ENCODE assay signal across 8 mouse cellular contexts in genomic region chr14:101510540-101511313, GRCm38 (mm10).
DNase-seq lines count a peak whose midpoint lies in the region; ATAC-seq and TF ChIP-seq lines count a peak whose summit lies in the region.

No protein-coding gene starts in this region.

- ATAC-seq in kidney, embryonic 14.5 days (ENCODE audit: low FRiP score, low TSS enrichment): no peak
- peak; percentile 95 for ATAC-seq in frontal cortex, adult (ENCODE audit: low TSS enrichment)

- TF ChIP-seq POLR2A in kidney, adult 2 months (IDR thresholded peaks at IDR 0.05; ENCODE audit: low read depth, low read length): no peak

- no peaks in the 10 kb centered on the region for H3K36me3 ChIP-seq in kidney, adult 2 months (ENCODE audit: control insufficient read depth, insufficient read depth, low read length)
- no peaks in the 10 kb centered on the region for H3K36me3 ChIP-seq in kidney, embryonic 14.5 days (ENCODE audit: control insufficient read depth, insufficient read depth, low read length)

- H3K4me1 ChIP-seq in kidney, adult 2 months (ENCODE audit: control insufficient read depth, insufficient read depth, low read length): 0 out of 2 replicates have a peak, but pooled peaks cover 3% of the 10 kb centered on the region
- peaks cover 5% of the 10 kb centered on the region; the same call in 1 of the 2 replicates for H3K4me1 ChIP-seq in kidney, embryonic 14.5 days (ENCODE audit: control insufficient read depth, insufficient read depth, low read length)

- WGBS in kidney, adult 2 months: 70% methylated on average over 13 of the region's 13 CpGs
- WGBS in kidney, embryonic 14.5 days: 82% methylated on average over 13 of the region's 13 CpGs

- no peaks in the 10 kb centered on the region for H3K27me3 ChIP-seq in kidney, adult 2 months (replicated peaks; ENCODE audit: control insufficient read depth, insufficient read depth, low read length)
- no peaks in the 10 kb centered on the region for H3K27me3 ChIP-seq in kidney, embryonic 14.5 days (ENCODE audit: control insufficient read depth, insufficient read depth, low read length)

- H3K4me3 ChIP-seq in kidney, adult 2 months (ENCODE audit: insufficient read depth, low read depth, low read length): no peak overlapping the region
- H3K4me3 ChIP-seq in kidney, embryonic 14.5 days (ENCODE audit: low read length): no peak overlapping the region

- intact Hi-C loops in left cerebral cortex, postnatal 36 days (cut with DNase I): loop anchor here (5.0 to 10.0 kb wide), 2 partner anchors 142 to 214 kb away; partner anchors contain the start of genes Gm9922, Lmo7 and Uchl3

- no peak overlapping the region for H3K27ac ChIP-seq in kidney, adult 2 months (ENCODE audit: insufficient read depth, low read depth, low read length)
- H3K27ac ChIP-seq in kidney, embryonic 14.5 days (ENCODE audit: low read depth, low read length): no peak overlapping the region

- H3K9ac ChIP-seq in kidney, embryonic 14.5 days (ENCODE audit: low read depth, low read length): no peak overlapping the region

- DNase-seq in adrenal gland, adult 2 months: peak; percentile 29
- no peak for DNase-seq in adrenal gland, adult 18-20 months (ENCODE audit: low spot score in 2 of 2)
- no peak for DNase-seq in kidney, adult 2 months
- DNase-seq in left cerebral cortex, postnatal 36 days (ENCODE audit: low spot score in 2 of 2): peak; percentile 52 to 60
- DNase-seq in cerebellum, postnatal 36 days: no peak
- DNase-seq in cerebellum, adult 11 months: no peak

- H3K9me3 ChIP-seq in kidney, embryonic 14.5 days (ENCODE audit: control insufficient read depth, low read length): no peaks in the 10 kb centered on the region

- no peak overlapping the region for H3K4me2 ChIP-seq in kidney, embryonic 14.5 days (replicated peaks; ENCODE audit: low read depth, low read length)

- 0 out of 2 replicates have a peak, but pooled peaks have one; percentile 20 for TF ChIP-seq CTCF in kidney, adult 2 months (conservative IDR thresholded peaks at IDR 0.05; ENCODE audit: insufficient read depth, insufficient read length, low read depth, low read length)

Comparison
In these comparisons a context has a peak if more than half of its experiments do, and no peak if none do; other contexts are left out.
1. DNase-seq: peak in adrenal gland, adult 2 months (single experiment) and left cerebral cortex, postnatal 36 days (2 of 2); none in adrenal gland, adult 18-20 months (0 of 2), kidney, adult 2 months (single experiment), cerebellum, postnatal 36 days (0 of 2) and cerebellum, adult 11 months (single experiment).